Mouse (Mus musculus) right cerebral cortex, postnatal 36 days (tissue): ENCODE results near the gene Kdf1.

Source experiments
- DNase-seq, 2 experiments: peaks; one replicate each; pipeline ENCODE4 v3.0.0; 2022; ENCODE audit warnings: low spot score in 2 of 2, mixed read lengths in 1 of 2

Kdf1 gene

DNA sequence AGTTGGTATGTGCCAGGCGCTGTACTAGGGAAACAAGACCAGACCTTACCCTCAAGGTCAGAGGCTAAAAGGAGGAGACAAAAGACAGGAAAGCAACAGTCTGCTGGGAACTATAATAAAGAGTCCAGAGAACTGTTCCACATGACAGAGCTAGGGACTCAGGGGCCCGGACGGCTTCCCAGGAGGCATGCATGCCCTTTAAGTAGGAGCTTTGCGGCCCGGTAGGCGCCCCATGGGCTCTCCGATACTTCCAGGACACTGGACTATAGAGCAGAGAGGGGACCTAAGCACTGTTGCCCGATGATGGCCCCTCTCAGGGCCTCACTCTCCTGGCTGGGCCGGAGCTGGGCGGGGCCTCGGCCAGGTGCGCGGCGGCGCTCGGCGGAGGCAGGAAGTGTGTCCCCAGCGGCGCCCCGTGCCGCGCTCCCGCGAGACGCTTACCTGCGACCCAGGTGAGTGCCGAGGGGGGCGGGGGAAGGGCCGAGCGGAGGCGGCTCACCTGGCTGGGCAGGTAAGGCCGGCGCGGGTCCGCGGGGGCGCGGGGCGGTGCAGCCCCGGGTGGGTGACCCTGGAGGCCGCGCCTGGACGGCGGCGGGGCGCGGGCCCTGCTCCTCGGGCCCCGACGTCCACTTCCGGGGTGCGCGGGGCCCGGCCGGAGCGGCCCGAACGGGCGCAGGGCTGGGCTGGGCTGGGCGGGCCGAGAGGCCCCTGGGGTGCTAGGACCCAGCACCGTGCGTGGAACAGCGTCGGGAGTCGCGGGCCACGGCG lies at the start of gene Kdf1:
Gene Kdf1 (plus strand): TSS at position 363 of the 768 bp plus-strand sequence.
- DNase-seq = no peak

DNA sequence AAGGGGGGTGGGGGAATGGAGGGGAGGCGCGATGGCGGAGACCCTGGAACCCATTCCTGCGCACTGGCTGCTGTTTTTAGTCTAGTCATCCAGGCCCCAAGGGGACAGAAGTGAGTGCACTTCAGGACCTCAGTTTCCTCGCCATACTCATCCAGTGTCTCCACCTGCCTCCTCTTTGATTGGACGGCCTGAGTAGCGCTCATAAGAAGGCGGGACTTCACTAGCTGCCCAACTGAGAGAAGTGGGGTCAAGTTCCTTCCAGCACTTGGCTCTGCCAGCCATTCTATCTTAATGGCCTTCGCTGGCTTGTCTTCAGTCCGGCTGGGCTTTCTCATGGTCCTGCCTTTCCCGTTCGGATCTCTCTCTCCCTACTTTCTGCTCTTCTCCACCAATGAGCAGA lies 49.6 kb upstream of the Kdf1 start:
- DNase-seq = no peak

DNA sequence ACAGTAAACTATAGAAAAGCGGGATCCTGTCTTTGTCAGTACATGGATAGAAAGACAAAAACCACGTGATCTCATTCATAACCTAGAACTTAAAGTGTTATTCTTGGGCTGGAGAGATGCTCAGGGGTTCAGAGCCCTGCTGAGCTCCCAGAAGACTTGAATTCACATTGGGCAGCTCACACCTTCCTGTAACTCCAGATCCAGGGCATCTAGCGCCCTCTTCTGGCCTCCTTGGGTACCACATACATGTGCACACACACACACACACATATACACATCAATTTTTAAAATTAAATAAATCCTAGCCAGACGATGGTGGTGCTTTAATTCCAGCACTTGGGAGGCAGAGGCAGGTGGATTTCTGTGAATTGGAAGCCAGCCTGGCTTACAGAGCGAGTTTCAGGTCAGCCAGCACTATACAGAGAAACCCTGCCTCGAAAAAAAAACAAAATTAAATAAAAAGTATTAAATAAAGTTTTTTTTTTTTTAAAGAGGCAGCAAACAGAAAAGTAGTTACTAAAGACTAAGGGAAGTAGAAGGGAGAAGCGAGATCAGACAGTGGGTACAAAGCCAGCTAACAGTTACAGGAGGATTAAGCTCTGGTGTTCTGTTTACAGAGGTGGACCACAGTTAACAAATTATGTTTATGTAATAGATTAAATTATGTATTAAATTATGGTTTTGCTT lies 47.5 kb upstream of the Kdf1 start:
- no peak for DNase-seq

DNA sequence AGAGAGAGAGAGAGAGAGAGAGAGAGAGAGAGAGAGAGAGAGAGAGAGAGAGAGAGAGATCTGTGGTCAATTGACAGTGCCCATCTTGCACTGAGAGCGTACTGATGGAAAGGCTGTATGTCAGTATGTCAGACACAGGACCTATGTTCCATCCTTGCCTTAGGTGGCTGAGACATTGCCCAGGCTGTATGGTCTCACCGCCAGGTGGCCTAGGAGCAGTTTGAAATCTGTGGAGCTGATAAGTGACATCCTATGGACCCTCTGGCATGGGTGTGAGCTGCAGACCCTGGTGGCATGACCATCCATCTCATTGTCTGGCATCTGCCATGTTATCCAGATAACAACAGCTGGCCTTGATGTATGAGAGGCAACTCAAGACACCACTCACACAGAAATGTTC lies 44.9 kb upstream of the Kdf1 start:
- no peak for DNase-seq

DNA sequence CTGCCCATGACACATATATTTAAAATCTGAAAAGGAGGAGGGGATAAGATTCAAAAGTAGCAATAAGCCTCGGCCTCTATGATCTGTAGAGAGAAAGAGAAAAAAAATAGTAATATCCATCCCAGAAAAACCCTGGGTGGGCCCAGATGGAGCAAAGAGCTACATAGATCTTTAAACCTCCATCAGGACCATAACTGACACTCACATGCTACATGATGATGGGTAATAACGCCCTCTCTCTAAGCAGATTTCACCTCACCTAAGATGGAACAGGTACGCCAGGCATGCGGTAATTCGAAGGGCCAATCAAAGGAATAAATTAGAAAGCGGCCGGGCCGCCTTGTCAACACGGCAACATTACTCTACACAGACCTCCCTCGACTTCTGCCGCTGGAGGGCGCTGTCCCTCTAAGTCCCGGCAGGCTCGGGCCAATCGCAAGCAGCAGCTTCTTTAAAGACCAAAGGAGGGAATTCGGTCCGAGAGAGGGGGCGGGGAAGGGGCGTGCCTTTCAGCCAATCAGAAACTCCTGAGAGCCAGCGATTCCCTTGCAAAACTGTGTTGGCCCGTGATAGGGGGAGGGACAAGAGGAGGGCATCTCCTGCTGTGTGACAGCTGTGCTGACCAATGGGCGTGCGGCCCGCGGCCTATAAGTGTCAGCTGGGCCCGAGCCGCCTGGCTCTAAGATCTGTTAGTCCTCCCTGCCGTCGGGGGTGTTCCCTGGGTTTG lies 39.1 kb upstream of the Kdf1 start, which contains the start of gene Tent5b:
Gene Tent5b (plus strand): TSS at position 675 of the 727 bp plus-strand sequence.
- peak; percentile 95 to 96 for DNase-seq

DNA sequence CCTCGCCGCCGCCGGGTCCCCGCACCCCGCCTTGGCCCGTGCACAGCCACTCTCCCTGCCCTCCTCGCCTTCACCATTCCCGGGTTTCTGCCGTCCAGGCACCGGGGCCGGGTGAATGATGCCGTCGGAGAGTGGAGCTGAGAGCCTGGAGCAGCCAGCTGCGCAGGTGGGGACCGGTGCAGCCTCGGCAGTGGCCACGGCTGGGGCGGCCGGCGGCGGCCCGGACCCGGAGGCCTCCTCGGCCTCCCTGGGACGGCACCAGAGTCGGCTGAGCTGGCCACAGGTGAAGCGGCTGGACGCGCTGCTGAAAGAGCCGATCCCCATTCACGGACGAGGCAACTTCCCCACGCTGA lies 38.6 kb upstream of the Kdf1 start:
- DNase-seq = no peak

DNA sequence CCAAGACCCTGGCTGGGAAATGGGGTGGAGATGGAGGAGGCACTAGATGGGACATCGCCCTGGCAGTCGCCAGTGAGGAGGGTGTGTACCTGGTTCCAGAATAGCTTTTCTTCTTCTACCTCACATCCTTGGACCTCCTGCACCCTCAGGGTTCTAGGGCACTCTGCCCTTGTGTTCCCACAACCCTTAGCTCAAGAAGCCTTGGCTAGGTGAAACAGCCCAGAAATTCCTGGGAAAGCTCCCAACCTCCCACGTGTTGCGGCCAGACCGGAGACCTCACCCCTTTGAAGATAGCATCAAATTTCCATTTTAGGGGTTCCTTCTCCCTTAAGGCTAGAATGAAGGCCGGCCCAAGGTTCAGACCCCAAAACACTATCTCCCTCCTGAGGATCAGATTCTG lies 38.0 kb upstream of the Kdf1 start:
- no peak for DNase-seq

DNA sequence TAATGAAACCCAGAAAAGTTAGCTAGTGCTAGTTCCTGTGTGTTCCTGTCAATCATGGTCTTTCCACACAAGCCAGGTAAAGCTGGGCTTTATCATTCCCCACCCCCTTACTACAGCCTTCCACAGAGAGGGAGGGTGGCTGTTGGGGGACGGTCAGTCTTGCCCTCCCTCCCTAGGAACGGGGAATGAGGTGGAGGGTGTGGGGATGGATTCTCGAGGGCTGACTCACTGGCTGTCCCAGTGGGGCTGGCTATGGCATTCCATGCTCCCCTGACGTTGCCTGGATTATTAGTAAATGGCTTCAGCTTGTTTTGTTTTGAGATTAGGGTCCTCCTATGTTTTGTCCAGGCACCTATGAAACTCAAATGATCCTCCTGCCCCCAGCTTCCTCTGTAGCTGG lies 37.3 kb upstream of the Kdf1 start:
- DNase-seq = no peak

DNA sequence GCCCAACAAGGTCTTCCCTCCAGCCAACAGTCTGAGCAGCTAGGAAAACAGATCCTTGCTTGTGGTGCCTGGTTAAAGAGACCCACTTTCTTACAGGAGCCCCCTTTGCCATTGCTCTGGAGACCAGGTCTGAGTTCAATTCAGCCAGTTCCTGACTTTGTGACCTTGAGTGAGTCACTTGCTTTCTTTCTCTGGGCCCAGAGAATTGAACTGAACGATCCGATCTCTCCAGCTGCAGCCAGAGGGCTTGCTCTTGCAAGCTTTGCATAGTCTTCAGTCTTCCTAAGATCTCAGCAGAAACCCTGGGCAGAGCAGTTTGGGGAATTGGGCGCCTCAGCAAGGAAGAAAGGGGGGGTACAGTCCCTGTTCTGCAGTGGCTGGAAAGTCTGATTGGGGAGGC lies 36.3 kb upstream of the Kdf1 start:
- no peak for DNase-seq

DNA sequence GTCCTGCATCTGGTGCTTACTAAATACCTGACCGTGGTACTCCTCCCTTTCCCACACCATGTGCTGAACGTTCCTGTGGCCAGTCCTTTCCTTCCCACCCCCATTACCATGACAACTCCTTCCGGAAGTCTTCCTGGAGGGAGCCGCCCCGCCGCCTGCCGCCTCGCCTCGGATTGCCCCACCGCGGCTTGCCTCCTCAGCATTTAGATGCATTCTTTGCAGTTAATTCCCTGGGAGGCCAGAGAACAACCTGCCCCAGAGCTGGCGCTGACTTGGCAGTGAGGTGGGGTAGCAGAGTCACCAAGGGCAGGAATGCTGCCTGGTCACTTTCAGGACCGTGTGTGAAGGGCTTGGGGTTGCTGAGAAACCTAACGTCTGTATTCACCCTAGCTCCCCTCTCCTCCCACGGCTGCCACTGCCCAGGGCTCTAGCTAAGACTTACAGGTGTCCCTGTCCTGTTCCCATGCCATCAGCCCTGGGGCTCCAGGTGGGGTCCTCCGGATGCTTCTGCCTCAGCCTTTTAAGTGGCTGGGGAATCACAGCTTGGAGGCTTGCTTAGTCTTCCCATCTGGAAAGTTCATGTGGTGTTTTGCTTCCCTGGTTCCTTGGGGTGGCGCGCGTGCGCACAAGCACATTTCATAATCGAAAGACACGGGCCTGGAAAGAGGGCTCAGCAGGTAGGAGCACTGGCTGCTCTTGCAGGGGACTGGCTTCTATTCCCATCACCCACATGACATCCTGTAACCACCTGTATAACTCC lies 34.3 kb upstream of the Kdf1 start:
- DNase-seq = no peak

DNA sequence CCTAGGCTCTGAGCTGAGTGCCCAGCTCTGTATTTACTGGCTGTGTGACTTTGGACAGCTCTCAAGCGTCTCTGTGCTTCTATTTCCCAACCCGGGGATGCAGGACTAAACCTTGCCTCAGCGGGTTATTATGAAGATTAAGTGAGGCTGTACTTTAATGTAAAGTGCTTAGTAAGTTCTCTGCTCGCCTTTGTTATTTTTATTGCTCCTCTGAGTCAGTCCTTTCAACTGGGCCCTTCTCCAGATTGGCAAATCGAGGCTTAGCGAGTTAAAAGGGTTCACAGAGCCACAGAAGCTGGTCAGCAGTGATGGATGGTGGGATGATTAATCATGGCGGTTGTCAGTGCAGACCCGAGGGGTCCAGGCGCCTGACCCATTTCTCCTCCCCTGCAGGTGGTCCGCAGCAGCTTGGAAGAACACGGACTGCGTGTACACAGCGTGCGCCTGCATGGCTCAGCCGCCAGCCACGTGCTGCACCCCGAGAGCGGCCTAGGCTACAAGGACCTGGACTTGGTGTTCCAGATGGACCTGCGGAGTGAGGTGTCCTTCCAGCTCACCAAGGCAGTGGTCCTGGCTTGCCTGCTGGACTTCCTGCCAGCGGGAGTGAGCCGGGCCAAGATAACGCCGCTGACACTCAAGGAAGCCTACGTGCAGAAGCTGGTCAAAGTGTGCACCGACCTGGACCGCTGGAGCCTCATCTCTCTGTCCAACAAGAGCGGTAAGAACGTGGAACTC lies 32.9 kb upstream of the Kdf1 start:
- DNase-seq = no peak

DNA sequence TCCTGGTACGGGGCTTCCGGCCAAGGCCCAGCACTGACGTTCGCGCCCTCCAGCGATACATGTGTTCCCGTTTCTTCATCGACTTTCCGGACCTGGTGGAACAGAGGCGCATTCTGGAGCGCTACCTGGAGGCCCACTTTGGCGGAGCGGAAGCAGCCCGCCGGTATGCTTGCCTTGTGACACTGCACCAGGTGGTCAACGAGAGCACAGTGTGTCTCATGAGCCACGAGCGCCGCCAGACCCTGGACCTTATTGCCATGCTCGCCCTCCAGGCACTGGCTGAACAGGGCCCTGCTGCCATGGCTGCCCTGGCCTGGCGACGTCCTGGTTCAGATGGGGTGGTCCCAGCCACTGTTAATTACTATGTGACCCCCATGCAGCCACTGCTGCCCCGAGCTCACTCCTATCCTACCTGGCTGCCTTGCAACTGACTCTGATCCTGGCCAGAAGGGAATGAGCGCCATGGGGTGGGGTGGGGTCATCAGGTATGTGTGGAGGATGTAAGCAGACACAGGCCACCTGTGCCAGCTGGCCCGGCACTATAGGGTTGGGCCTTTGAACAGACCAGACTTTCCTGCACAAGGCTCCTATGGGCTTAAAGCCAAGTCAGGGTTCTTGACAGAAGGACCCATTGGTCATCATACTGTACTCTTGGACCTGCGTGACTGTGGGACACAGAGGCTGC lies 31.9 kb upstream of the Kdf1 start:
- DNase-seq = no peak

DNA sequence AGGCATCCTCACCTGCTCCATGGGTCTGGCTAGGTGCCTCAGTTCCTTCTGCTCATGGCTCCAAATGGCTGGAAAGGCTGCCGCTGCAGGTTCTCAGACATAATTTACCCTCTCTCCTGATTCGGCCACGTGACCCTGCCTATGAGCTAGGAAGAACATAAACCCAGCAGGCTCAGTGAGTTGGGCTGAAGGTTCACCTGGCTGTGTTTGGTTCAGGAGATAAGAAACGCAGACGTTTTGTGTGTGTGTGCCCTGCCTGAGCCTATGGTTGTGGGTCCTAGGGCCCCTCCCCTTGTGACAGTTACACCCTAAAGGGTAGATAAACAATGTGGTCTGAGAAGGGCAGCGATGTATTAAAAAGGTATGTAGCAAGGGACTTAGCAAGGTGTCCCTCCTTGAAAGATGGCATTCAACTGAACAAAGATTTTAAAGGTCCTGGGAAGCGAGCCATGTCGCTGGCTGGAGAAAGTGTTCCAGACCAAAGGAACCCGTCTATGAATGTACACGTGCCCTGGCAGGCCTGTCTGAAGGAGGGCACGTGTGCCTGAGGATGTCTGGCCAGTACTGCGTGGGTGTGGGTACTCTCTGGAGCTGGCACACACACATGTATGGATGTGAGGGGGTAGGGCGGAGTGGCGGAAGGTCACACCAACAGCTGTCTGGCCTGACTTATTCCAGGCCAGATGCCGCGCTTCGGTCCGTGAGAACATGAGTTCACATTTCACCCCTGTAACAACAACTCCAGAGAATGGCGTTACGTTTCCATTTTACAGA lies 30.0 kb upstream of the Kdf1 start:
- no peak for DNase-seq

DNA sequence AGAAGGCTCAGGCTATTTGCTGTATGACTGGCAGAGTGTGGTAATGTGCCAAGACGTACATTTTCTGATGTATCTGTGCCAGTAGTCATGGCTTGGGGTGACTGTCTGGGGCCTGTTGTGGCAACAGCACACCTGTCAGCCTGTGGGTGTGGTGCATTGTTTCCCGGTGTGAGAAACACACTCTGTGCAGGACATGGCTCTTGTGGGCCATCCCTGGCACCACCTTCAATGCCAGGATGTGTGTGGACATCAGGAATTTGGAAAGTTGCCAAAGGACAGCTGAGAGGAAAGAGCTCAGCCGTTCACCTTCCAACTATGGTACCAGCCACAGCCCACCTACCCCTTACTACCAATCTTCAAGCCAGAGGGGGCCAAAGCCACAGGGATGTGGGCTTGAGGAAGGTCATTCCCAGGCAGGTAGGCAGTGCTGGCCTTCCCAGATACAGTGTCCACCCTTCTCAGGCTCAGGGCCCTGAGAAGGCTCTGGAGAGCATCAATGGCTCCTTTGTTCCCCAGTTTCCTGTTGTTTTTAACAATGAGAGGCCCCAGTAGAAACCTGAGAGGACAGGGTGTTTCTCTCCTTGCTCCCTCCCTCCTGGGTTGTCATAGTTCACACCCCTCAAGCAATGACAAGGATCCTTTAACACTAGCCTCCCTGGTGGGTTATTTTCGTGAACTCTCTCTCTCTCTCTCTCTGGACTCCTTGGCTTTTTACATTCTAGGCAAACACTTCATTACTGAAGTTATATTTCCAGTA lies 29.1 kb upstream of the Kdf1 start:
- DNase-seq = no peak

DNA sequence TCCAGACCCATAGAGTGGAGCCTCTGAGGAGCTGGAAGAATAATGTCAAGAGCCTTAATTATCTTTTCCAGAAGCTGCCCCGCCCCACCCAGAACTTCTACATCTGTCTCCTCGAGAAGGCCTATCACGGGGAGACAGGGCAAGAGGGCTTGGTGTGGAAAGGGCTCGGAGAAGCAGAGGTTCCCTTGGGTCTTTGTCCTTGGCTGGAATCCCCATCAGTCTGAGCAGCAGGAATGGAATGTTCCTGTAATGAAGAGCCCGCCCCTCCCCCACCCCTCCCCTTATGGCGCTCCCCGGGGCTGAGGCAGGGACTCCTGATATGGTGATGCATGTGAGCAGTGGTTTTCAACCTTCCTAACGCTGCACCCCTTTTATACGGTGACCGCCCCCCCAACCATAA lies 27.0 kb upstream of the Kdf1 start:
- DNase-seq = no peak

DNA sequence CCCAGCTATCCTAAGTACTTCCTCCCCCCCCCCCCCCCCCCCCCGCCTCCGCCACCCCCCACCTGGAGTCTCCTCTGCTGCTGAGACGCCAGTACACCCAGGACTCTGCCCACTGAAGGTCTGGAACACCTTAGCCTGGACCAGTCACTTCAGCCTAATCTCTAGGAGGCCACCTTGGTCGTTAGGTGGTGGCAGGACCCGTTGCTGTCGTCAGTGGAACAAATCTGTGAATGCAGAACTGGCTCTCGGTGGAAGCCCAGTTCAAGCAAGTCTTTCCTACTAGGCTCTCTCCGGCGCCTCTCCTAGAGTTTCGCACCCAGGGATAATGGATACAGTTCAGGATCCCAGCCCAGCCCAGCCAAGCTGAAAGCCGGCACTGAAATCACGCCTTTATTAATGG lies 24.9 kb upstream of the Kdf1 start:
- no peak for DNase-seq

DNA sequence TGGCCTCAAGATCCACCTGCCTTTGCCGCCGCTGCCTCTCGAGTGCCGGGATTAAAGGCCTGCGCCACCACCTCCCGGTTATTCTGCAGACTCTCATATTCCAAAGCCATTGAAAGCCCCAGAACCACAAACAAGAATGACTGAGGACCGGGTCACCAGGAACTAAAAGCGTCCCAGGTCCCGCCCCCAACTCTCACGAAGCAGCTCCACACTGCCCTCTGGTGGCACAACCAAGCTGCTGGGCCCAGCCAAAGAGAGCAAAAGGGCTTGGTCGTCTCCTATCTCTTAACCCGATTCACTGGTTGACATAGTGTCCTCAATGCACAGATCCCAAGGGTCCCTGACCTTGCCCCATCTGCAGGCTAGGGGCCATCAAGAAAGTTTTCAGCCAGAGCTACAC lies 24.3 kb upstream of the Kdf1 start:
- peak; percentile 56 to 63 for DNase-seq

DNA sequence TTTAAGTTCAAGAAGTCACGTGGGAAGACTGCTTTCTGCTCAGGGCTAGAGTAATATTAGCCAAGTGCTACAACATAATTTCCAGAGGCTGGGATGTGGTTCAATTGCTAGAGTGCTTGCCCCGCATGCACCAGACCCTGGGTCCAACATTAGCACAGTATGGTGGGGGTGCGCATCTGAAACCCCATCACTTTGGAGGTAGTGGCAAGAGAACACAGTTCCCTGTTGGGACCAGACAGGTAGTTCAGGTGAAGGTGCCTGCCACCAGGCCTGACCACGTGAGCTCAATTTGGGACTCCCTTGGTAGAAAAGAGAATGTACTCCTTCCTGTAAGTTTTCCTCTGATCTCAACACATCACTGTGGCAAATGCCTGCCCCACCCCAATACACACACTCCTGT lies 23.9 kb upstream of the Kdf1 start:
- no peak for DNase-seq

DNA sequence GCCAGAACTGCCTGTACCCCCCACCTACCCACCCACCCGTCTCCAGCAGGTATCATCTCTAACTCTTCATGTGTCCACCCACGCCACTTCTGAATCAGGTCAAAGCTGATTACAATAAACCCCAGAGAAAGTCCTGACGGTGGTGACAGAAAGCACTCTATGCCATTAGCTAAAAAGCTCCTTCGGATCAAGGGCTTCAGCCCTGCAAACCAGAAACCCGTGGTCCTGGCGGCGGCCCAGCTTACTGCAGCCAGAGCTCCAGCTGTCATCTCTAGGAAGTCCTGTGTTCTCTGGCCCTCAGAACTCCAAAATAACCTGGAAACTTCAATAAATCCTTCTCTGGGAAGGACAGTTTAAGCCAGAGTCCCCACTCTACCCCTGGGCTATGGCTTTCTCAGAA lies 23.1 kb upstream of the Kdf1 start:
- DNase-seq = no peak
